Mouse (Mus musculus) CD8-positive naive resting alpha-beta T cell, adult 2 months (primary cell): ENCODE results near the gene Krtap12-1.
"Not testable (repeated sequence)": the region's sequence is repeated elsewhere in the genome, so short reads cannot be mapped to it uniquely, and the experiment has no call there.

Experiments used
- DNase-seq, 2 experiments: peaks; one replicate each; pipeline ENCODE4 v3.0.0; 2022; ENCODE audit warnings: low read depth in 2 of 2, low spot score in 2 of 2

Krtap12-1 gene

DNA sequence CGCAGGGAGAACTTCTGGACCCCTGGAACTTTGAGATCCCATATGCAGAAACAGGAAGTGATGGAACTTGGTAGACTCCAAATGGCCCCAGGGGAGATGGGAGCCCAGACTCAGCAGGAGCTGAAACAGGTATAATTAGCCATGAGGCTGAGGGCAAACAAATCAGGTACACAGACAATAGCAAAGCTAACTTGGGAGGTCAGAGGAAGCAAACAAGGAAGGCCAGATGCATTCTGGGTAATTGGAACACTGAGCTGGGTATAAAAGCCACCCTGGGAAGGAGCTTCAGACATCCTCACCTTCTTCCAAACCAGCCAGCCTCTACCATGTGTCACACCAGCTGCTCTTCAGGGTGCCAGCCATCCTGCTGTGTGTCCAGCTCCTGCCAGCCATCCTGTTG is at the start of gene Krtap12-1:
TSS of gene Krtap12-1 (plus strand) at position 301 of the 400 bp plus-strand sequence.
- not testable (repeated sequence) for DNase-seq

DNA sequence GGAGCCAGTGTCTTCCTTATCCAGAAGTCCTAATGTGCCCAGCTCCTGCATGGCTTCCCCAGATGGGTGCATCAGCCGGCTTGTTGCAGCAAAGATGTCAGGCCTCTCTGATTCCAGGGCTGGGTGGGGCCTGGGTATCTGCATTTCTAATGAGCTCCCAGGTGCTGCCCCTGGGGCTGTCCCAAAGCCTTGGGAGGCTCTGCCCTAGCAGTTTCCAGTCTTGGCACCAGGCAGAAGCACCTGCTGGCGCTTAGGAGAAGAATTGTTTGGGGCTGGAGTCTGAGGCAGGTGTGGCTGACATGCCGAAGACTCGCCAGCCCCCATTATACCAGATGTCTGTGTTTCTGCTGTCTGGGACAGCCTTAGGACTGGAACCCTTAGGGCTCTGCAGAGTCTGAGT is 49.7 kb upstream of the Krtap12-1 start:
- DNase-seq, result no peak

- DNase-seq, result no peak
Observed at GRCm38 (mm10) chr10:77671519-77671918, 48.9 kb upstream of the Krtap12-1 start.

GRCm38 (mm10) chr10:77673765-77674164 is 46.6 kb upstream of the Krtap12-1 start:
- DNase-seq, result peak in 1 of 2 experiments; percentile 9

- no peak for DNase-seq
Observed at GRCm38 (mm10) chr10:77677562-77677961, 42.8 kb upstream of the Krtap12-1 start.

- DNase-seq, result no peak
Observed at GRCm38 (mm10) chr10:77682994-77683393, 37.4 kb upstream of the Krtap12-1 start.

GRCm38 (mm10) chr10:77684181-77684580 is 36.2 kb upstream of the Krtap12-1 start:
- DNase-seq, result no peak

DNA sequence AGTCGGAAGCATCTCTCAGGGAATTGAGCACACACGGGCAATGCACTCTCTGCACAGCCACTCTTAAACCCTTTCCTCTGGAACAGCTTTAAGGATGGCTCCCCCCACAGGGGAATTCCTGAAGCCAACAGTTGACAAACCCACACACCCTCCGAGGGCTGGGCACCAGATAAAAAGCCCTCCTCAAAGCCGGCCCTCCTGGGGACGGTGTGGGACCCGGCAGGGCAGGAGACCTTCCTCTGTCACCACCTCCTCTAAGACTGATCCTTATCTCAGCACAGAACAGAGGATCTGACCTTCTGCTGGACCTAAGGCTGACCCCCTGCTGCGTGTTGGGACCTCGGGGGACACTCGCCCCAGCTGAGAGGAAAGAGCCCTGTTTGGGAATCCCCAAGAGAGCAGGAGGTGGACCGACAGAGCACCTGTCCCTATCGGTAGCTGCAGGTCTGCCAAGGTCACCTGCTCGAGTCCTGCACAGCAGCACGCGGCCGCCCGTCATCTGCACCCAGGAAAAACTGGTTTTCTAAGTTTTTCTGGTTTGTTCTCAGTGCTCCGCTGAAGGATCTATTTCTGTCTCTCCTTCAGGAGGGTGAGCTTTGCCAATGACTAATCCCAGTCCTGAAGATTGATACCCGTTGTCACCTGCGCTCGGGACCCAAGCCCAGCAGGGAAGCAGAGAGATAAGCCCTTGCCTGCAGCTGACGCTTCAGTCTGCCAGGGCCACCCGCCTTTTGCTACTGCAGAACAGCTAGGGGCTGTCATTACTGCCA is 34.3 kb upstream of the Krtap12-1 start, which contains the start of gene Tspear:
TSS of gene Tspear (plus strand) at position 675 of the 770 bp plus-strand sequence.
- DNase-seq, result no peak

- no peak for DNase-seq
Observed at GRCm38 (mm10) chr10:77687021-77687420, 33.4 kb upstream of the Krtap12-1 start.

DNA sequence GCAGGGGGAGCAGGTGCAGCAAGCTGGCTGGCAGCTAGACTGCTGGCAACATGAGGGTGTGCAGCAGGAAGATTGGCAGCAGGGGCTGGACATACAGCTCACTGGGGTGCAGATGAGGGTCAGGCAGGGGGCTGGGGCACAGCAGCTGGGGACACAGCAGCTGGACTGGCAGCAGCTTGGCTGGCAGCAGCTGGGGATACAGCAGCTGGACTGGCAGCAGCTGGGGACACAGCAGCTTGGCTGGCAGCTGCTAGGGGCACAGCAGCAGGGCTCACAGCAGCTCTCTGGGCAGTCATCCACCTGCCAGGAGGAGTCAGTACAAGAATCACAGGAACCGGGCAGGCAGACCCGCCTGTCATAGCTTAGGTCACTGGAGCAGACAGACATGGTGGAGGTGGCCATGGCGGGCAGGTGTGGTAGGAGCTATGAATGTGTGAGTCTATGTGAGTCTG is 30.0 kb upstream of the Krtap12-1 start, which contains the start of gene Gm19402:
TSS of gene Gm19402 (minus strand) at position 402 of the 452 bp plus-strand sequence.
- DNase-seq, result not testable (repeated sequence)

DNA sequence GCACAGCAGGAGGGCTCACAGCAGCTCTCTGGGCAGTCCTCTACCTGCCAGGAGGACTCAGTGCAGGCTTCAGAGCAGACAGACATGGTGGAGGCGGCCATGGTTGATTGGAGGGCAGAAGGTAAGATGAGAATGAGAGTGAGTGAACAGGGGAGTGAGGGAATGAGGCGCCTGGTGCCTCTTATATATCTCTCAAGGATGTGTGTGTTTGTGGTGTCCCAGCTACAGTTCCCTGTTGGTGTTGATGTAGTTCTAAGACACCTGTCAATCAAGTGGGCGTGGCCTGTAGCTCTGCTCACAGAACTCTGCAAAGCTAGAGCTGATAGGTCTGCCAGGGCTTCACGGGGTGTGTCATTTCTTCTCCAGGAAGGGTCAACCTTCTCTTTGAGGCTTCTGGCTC is 23.3 kb upstream of the Krtap12-1 start, which contains the start of gene Gm9508:
TSS of gene Gm9508 (minus strand) at position 101 of the 400 bp plus-strand sequence.
- DNase-seq, result no peak

DNA sequence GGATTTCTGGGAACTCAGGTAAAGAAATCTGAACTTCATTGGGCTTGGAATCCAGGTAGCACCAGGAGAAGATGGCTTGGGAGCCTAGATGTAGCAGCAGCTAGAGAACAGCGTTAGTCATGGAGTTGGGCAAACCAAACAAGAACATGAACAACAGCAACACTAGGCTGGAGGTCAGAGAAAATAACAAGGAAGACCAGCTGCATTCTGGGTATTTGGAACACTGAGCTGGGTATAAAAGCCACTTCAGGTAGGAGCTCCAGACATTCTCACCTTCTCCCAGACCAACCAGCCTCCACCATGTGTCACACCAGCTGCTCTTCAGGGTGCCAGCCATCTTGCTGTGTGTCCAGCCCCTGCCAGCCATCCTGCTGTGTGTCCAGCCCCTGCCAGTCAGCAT is 14.1 kb upstream of the Krtap12-1 start, which contains the start of gene Gm10272:
TSS of gene Gm10272 (plus strand) at position 301 of the 400 bp plus-strand sequence.
- no peak for DNase-seq

GRCm38 (mm10) chr10:77709831-77710230 is 10.6 kb upstream of the Krtap12-1 start:
- no peak for DNase-seq

DNA sequence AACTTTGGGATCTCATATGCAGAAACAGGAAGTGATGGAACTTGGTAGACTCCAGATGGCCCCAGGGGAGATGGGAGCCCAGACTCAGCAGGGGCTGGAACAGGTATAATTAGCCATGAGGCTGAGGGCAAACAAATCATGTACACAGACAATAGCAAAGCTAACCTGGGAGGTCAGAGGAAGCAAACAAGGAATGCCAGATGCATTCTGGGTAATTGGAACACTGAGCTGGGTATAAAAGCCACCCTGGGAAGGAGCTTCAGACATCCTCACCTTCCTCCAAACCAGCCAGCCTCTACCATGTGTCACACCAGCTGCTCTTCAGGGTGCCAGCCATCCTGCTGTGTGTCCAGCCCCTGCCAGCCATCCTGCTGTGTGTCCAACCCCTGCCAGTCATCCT is 9.2 kb upstream of the Krtap12-1 start, which contains the start of gene Gm10024:
TSS of gene Gm10024 (plus strand) at position 301 of the 400 bp plus-strand sequence.
- not testable (repeated sequence) for DNase-seq

DNA sequence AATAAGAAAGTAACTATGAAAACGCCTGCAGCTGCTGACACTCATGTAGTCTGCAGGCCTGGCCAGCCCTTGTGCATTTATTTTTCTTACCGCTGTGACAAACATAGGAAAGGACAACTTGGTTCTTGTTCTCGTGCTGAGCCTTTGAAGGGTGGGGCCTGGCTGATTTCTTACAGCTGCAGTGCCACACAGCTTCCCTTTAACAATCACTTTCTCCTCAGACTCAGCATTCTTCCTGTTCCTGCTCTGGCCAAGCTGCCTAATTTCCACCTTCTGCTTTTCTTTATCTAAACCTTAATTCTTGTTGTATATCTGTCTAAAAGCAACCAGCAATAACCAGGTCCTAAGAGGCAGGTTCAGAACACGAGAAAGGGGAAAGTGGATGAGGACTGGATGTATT is 6.7 kb upstream of the Krtap12-1 start:
- no peak for DNase-seq

DNA sequence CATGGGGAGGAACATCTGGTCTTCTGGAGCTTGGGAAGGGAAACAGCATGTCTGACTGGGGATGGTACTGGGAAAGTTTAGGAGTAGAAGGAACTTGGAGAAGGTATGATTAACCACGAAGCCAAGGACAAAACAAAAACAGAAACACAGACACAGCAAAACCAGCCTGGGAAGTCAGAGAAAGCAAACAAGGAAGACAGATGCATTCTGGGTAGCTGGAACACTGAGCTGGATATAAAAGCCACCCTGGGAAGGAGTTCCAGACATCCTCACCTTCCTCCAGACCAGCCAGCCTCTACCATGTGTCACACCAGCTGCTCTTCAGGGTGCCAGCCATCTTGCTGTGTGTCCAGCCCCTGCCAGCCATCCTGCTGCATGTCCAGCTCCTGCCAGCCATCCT is 4.9 kb upstream of the Krtap12-1 start, which contains the start of gene Gm10142:
TSS of gene Gm10142 (plus strand) at position 301 of the 400 bp plus-strand sequence.
- DNase-seq, result no peak

DNA sequence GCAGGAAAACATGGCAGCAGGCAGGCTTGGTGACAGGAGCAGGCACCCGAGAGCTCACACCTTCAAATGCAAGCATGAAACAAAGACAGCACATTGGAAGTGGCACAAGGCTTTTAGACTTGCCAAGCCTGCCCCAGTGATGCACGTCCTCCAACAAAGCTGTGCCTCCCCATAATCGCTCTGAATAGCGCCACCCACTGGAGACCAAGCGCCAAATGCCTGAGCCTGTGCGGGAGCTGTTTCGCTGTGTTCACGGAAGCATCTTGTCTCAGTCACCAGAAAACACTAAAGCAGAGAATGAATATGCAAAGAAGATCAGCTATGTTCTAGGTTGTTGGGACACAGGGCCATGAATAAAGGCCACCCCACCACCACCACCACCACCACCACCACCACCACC is 4.5 kb downstream of the Krtap12-1 start:
- no peak for DNase-seq

GRCm38 (mm10) chr10:77726186-77726585 is 5.8 kb downstream of the Krtap12-1 start, which contains the start of gene Gm10100:
Gene Gm10100 (plus strand): TSS chr10:77726486.
- DNase-seq, result no peak

GRCm38 (mm10) chr10:77728280-77728679 is 7.9 kb downstream of the Krtap12-1 start:
- no peak for DNase-seq

DNA sequence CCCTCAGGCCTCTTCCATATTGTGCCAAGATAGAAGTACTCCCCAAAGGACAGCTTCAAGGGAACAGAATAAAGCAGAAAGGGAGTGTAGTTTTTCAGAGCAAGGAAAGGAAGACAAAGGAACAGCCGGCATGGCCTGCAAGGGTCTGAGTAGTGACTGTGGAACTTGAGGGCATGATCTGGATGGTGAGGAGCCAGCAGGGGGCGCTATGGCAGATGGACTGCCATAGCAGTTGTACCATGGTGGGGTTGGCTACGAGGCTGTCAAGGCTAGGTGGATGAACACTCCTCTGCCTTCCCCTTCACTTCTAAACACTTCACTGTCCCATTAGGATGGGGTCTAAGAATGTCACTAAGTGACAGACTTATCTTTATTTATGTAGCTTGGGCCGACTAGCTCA is 8.8 kb downstream of the Krtap12-1 start:
- DNase-seq, result no peak

GRCm38 (mm10) chr10:77735928-77736327 is 15.5 kb downstream of the Krtap12-1 start:
- DNase-seq, result no peak

GRCm38 (mm10) chr10:77738929-77739328 is 18.5 kb downstream of the Krtap12-1 start:
- DNase-seq, result no peak
